Mouse (Mus musculus) spleen, adult 2 months (tissue): ENCODE results near the gene Gpbp1.

ENCODE experiments used
- CTCF ChIP-seq: fragments of 200-500 bp; IDR thresholded peaks from 2 replicates; pipeline ENCODE4 v1.5.1; 2011; ENCODE audit warnings: mild to moderate bottlenecking, inconsistent platforms; ENCODE audit not compliant: insufficient read depth, insufficient read length, insufficient replicate concordance; ENCODE audit errors: extremely low read depth
- POLR2A ChIP-seq: fragments of 200-500 bp; IDR thresholded peaks from 2 replicates; pipeline ENCODE4 v1.6.1; 2011; ENCODE audit warnings: low read depth, low read length, inconsistent platforms

GRCm38 (mm10) chr13:111394341-111394740, 95.6 kb downstream of the Gpbp1 start:
- no peak for TF ChIP-seq CTCF
- TF ChIP-seq POLR2A = no peak
